Comparison of ENCODE assay signal across 8 mouse cellular contexts in the genomic region with DNA sequence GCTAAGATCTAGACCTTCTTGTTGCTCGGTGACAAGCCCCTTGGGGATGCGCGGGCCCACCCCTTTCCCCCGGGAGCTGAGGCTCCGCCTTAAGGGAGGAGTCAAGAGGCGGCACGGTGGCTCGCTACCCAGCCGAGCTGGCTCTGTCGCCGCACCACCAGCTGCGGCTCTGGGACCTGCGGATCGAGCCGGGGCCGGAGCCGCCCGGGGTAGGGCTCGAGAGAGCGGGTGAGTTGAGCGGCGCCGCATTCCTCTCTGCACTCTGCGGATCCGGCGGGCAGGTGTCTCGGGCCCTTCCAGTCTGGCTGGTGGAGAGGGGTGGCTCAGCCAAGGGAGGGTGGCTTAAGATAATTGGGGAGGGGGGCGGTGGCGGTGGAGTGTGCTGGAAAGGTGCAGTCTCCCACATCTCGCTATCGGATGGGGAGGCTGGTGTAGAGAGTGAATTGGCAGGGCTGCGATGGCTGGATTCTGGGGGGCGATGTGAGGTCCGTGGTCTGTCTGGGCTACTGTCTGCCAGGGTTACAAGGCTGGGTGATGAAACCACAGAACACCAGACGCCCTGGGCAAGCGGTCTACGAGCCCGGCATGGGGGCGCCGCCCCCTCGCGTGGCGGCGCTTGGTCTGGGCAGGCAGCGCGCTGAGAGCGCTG. TPM values are rescaled to one million over a fixed set of nuclear protein-coding genes. Genes with fewer than 3 reads are reported as not detected.
DNase-seq lines count a peak whose midpoint lies in the region; ATAC-seq lines count a peak whose summit lies in the region.

No protein-coding gene starts in this region.

- peak overlapping the region; percentile 82 for H3K27ac ChIP-seq in forebrain, embryonic 16.5 days (ENCODE audit: low read length)
- H3K27ac ChIP-seq in hindbrain, embryonic 11.5 days (ENCODE audit: low read depth, low read length): no peak overlapping the region
- H3K27ac ChIP-seq in lung, embryonic 16.5 days (ENCODE audit: low read length): peak overlapping the region; percentile 30

- H3K9me3 ChIP-seq in forebrain, embryonic 16.5 days (ENCODE audit: control insufficient read depth, low read length): no peaks in the 10 kb centered on the region
- no peaks in the 10 kb centered on the region for H3K9me3 ChIP-seq in hindbrain, embryonic 11.5 days (ENCODE audit: control insufficient read depth, low read length)
- H3K9me3 ChIP-seq in lung, embryonic 16.5 days (ENCODE audit: control insufficient read depth, low read length): no peaks in the 10 kb centered on the region

- peaks cover 2% of the 10 kb centered on the region; the same call in 1 of the 2 replicates for H3K27me3 ChIP-seq in forebrain, embryonic 16.5 days (replicated peaks; ENCODE audit: control insufficient read depth, insufficient read depth, low read length)
- peaks cover 12% of the 10 kb centered on the region for H3K27me3 ChIP-seq in hindbrain, embryonic 11.5 days (ENCODE audit: control insufficient read depth, insufficient read depth, low read length)
- H3K27me3 ChIP-seq in lung, embryonic 16.5 days (ENCODE audit: control insufficient read depth, insufficient read depth, low read depth, low read length): peaks cover 30% of the 10 kb centered on the region

- H3K4me3 ChIP-seq in forebrain, embryonic 16.5 days (replicated peaks; ENCODE audit: low read length): peak overlapping the region; percentile 73
- H3K4me3 ChIP-seq in hindbrain, embryonic 11.5 days (ENCODE audit: low read depth, low read length): peak overlapping the region; percentile 43
- peak overlapping the region; percentile 57 for H3K4me3 ChIP-seq in lung, embryonic 16.5 days (ENCODE audit: low read length)

- WGBS in forebrain, embryonic 16.5 days: under 1% methylated on average over 46 of the region's 47 CpGs
- under 1% methylated on average over 46 of the region's 47 CpGs for WGBS in hindbrain, embryonic 11.5 days
- WGBS in lung, embryonic 16.5 days: under 1% methylated on average over 47 of the region's 47 CpGs

- ATAC-seq in forebrain, embryonic 16.5 days: peak; percentile 90
- peak; percentile 88 for ATAC-seq in hindbrain, embryonic 11.5 days (ENCODE audit: low FRiP score)
- peak; percentile 79 for ATAC-seq in lung, embryonic 16.5 days (ENCODE audit: low read depth)

- peak overlapping the region; percentile 96 for H3K4me2 ChIP-seq in forebrain, embryonic 16.5 days (ENCODE audit: low read length)
- peak overlapping the region; percentile 99 for H3K4me2 ChIP-seq in hindbrain, embryonic 11.5 days (replicated peaks; ENCODE audit: low read depth, low read length)
- peak overlapping the region; percentile 84 for H3K4me2 ChIP-seq in lung, embryonic 16.5 days (ENCODE audit: low read depth, low read length)

- DNase-seq in CD4-positive helper T cell, adult 2 months (ENCODE audit: low read depth, low spot score): peak; percentile 85
- DNase-seq in adrenal gland, postnatal 36 days: peak; percentile 74 to 79
- DNase-seq in hindbrain, embryonic 11.5 days (ENCODE audit: low spot score): peak; percentile 75
- DNase-seq in layer of hippocampus, postnatal 10 days (ENCODE audit: low spot score in 2 of 2): peak; percentile 73 to 78
- peak; percentile 12 for DNase-seq in ovary, postnatal 10 days (ENCODE audit: low spot score)
- peak; percentile 91 for DNase-seq in thymus, postnatal 14 days

- no peaks in the 10 kb centered on the region for H3K36me3 ChIP-seq in forebrain, embryonic 16.5 days (ENCODE audit: control insufficient read depth, insufficient read depth)
- no peaks in the 10 kb centered on the region for H3K36me3 ChIP-seq in hindbrain, embryonic 11.5 days (ENCODE audit: control insufficient read depth, insufficient read depth, low read length)
- H3K36me3 ChIP-seq in lung, embryonic 16.5 days (ENCODE audit: control insufficient read depth, insufficient read depth, low read length): no peaks in the 10 kb centered on the region

- peaks cover 25% of the 10 kb centered on the region for H3K4me1 ChIP-seq in forebrain, embryonic 16.5 days (replicated peaks; ENCODE audit: control insufficient read depth, insufficient read depth, low read length)
- peaks cover 8% of the 10 kb centered on the region for H3K4me1 ChIP-seq in hindbrain, embryonic 11.5 days (replicated peaks; ENCODE audit: control insufficient read depth, insufficient read depth, low read length)
- peaks cover 14% of the 10 kb centered on the region for H3K4me1 ChIP-seq in lung, embryonic 16.5 days (replicated peaks; ENCODE audit: control insufficient read depth, insufficient read depth, low read length)

- H3K9ac ChIP-seq in forebrain, embryonic 16.5 days (replicated peaks; ENCODE audit: low read depth, low read length): peak overlapping the region; percentile 82
- H3K9ac ChIP-seq in hindbrain, embryonic 11.5 days (ENCODE audit: low read depth, low read length): peak overlapping the region; percentile 52
- H3K9ac ChIP-seq in lung, embryonic 16.5 days (ENCODE audit: low read length): peak overlapping the region; percentile 64

RNA-seq across cellular contexts. Expression of a gene that starts 1.9 kb away (rescaled TPM):
- total RNA-seq in adrenal gland, postnatal 36 days (2021): 10 to 100 TPM in 1 of 2 experiments, 1 to 10 TPM in 1; 8.8 to 14.1 TPM
- 30.3 and 33.3 TPM in 2 replicates for polyA plus RNA-seq in forebrain, embryonic 16.5 days (2015; fragmentation: Nextera tagmentation; extraction: Ambion mirVana)
- polyA plus RNA-seq in hindbrain, embryonic 11.5 days (2014; fragmentation: Nextera tagmentation; extraction: Ambion mirVana): 2.4 and 3.6 TPM in 2 replicates
- 10 to 100 TPM; 63.1 to 68.0 TPM for total RNA-seq in layer of hippocampus, postnatal 10 days (2021)
- polyA plus RNA-seq in lung, embryonic 16.5 days (2015; fragmentation: Nextera tagmentation; extraction: Ambion mirVana): 22.5 and 24.4 TPM in 2 replicates

RNA-seq across cellular contexts. Expression of a gene that starts 42.5 kb away (rescaled TPM):
- total RNA-seq in adrenal gland, postnatal 36 days (2021): 10 to 100 TPM; 11.0 to 11.9 TPM
- polyA plus RNA-seq in forebrain, embryonic 16.5 days (2015; fragmentation: Nextera tagmentation; extraction: Ambion mirVana): 11.3 and 12.3 TPM in 2 replicates
- 13.7 and 16.7 TPM in 2 replicates for polyA plus RNA-seq in hindbrain, embryonic 11.5 days (2014; fragmentation: Nextera tagmentation; extraction: Ambion mirVana)
- total RNA-seq in layer of hippocampus, postnatal 10 days (2021): 10 to 100 TPM; 10.3 to 11.9 TPM
- polyA plus RNA-seq in lung, embryonic 16.5 days (2015; fragmentation: Nextera tagmentation; extraction: Ambion mirVana): 4.9 and 7.2 TPM in 2 replicates

RNA-seq across cellular contexts. Expression of a gene that starts 56.6 kb away (rescaled TPM):
- total RNA-seq in adrenal gland, postnatal 36 days (2021): not detected
- polyA plus RNA-seq in forebrain, embryonic 16.5 days (2015; fragmentation: Nextera tagmentation; extraction: Ambion mirVana): 5.9 and 7.7 TPM in 2 replicates
- 1.9 and 2.9 TPM in 2 replicates for polyA plus RNA-seq in hindbrain, embryonic 11.5 days (2014; fragmentation: Nextera tagmentation; extraction: Ambion mirVana)
- 10 to 100 TPM; 60.0 to 68.6 TPM for total RNA-seq in layer of hippocampus, postnatal 10 days (2021)
- polyA plus RNA-seq in lung, embryonic 16.5 days (2015; fragmentation: Nextera tagmentation; extraction: Ambion mirVana): not detected in 2 replicates

Comparison
In these comparisons a context has a peak if more than half of its experiments do, and no peak if none do; other contexts are left out.
1. DNase-seq: peak in every context shown above with its lines; median percentile 91 in thymus, postnatal 14 days; 85 in CD4-positive helper T cell, adult 2 months; 76 in adrenal gland, postnatal 36 days; 76 in layer of hippocampus, postnatal 10 days; 75 in hindbrain, embryonic 11.5 days; 12 in ovary, postnatal 10 days.